Mouse (Mus musculus): Measurements from ENCODE around the gene Vmn1r33. TPM values are rescaled to one million over a fixed set of nuclear protein-coding genes. Genes with fewer than 3 reads are reported as not detected.

Gene Vmn1r33
- not detected in 2 replicates for polyA plus RNA-seq (2021; fragmentation: Nextera tagmentation)
- long read RNA-seq, experiment 1, result 0 reads
- long read RNA-seq, experiment 2, result 0 reads

GRCm38 (mm10) chr6:66618182-66618581 is at the start of gene Vmn1r33:
Gene Vmn1r33 (minus strand): TSS chr6:66618282.

GRCm38 (mm10) chr6:66643779-66644178 is 25.7 kb upstream of the Vmn1r33 start, which contains the start of gene Vmn1r34:
Gene Vmn1r34 (minus strand): TSS chr6:66643879.

Other genes with a start within 250 kb of the Vmn1r33 start
- 6.3 and 6.4 TPM in 2 replicates for gene Mad2l1, start 82.9 kb downstream of the Vmn1r33 start, polyA plus RNA-seq (2021; fragmentation: Nextera tagmentation)
- 0.13 TPM in 1 of 2 replicates, not detected in the other for gene Vmn1r32, start 58.2 kb downstream of the Vmn1r33 start, polyA plus RNA-seq (2021; fragmentation: Nextera tagmentation)
- not detected in 2 replicates for gene Vmn1r34, start 25.6 kb upstream of the Vmn1r33 start, polyA plus RNA-seq (2021; fragmentation: Nextera tagmentation)
- gene Vmn1r35, start 67.6 kb upstream of the Vmn1r33 start, polyA plus RNA-seq (2021; fragmentation: Nextera tagmentation), result not detected in 2 replicates
- gene Vmn1r36, start 100.9 kb upstream of the Vmn1r33 start, polyA plus RNA-seq (2021; fragmentation: Nextera tagmentation), result not detected in 2 replicates
- not detected in 2 replicates for gene Vmn1r37, start 111.1 kb upstream of the Vmn1r33 start, polyA plus RNA-seq (2021; fragmentation: Nextera tagmentation)
- gene Vmn1r38, start 164.3 kb upstream of the Vmn1r33 start, polyA plus RNA-seq (2021; fragmentation: Nextera tagmentation), result not detected in 2 replicates
- gene Vmn1r39, start 192.3 kb upstream of the Vmn1r33 start, polyA plus RNA-seq (2021; fragmentation: Nextera tagmentation), result not detected in 2 replicates

All from left cerebral cortex, adult 6 months (tissue).